Mouse (Mus musculus) midbrain, postnatal 0 days (tissue): ENCODE data around the gene Hfe2. TPM values are rescaled to one million over a fixed set of nuclear protein-coding genes. Genes with fewer than 3 reads are reported as not detected.
A peak's percentile ranks its signal among the peaks of the same experiment; 100 is the strongest.
"Not testable (repeated sequence)": the region's sequence is repeated elsewhere in the genome, so short reads cannot be mapped to it uniquely, and the experiment has no call there.

Source experiments
- ATAC-seq: fragments of 200-750 bp; cut with Nextera tagmentation; 2 replicates; pipeline ENCODE4 v1.8.0; 2017; ENCODE audit warnings: moderate number of reproducible peaks, mild to moderate bottlenecking, moderate TSS enrichment, moderate library complexity; ENCODE audit not compliant: low FRiP score
- DNase-seq: peaks from one replicate; pipeline ENCODE4 v3.0.0-alpha.2; 2015; ENCODE audit warnings: low spot score
- H3K27ac ChIP-seq: fragments of 300-500 bp; sonication (generic); 2 replicates; pipeline ENCODE4 v1.5.1; 2014; ENCODE audit warnings: low read depth, mild to moderate bottlenecking, low read length, mixed read lengths
- H3K27me3 ChIP-seq: fragments of 300-500 bp; sonication (generic); 2 replicates; pipeline ENCODE4 v1.6.1; 2014; ENCODE audit warnings: low read length, control low read depth, mixed read lengths; ENCODE audit not compliant: insufficient read depth
- H3K36me3 ChIP-seq: fragments of 300-500 bp; sonication (generic); 2 replicates; pipeline ENCODE4 v1.6.1; 2014; ENCODE audit warnings: low read length, control low read depth, mixed read lengths; ENCODE audit not compliant: insufficient read depth
- H3K4me1 ChIP-seq: fragments of 300-500 bp; sonication (generic); 2 replicates; pipeline ENCODE4 v1.6.1; 2014; ENCODE audit warnings: mild to moderate bottlenecking, control low read depth, antibody characterized with exemption, low read length, mixed read lengths; ENCODE audit not compliant: insufficient read depth
- H3K4me2 ChIP-seq: fragments of 300-500 bp; sonication (generic); 2 replicates; pipeline ENCODE4 v1.6.1; 2014; ENCODE audit warnings: low read depth, mild to moderate bottlenecking, low read length, mixed read lengths; ENCODE audit not compliant: poor library complexity, severe bottlenecking
- H3K4me3 ChIP-seq: fragments of 300-500 bp; sonication (generic); 2 replicates; pipeline ENCODE4 v1.5.1; 2014; ENCODE audit warnings: low read depth, mild to moderate bottlenecking, low read length, moderate library complexity
- H3K9ac ChIP-seq: fragments of 300-500 bp; sonication (generic); replicated peaks from 2 replicates; pipeline ENCODE4 v1.6.1; 2014; ENCODE audit warnings: mild to moderate bottlenecking, low read length, moderate library complexity, mixed read lengths; ENCODE audit not compliant: poor library complexity, severe bottlenecking
- H3K9me3 ChIP-seq: fragments of 300-500 bp; sonication (generic); 2 replicates; pipeline ENCODE4 v1.6.1; 2016; ENCODE audit warnings: low read length, control low read depth
- CTCF ChIP-seq: IDR thresholded peaks from 2 replicates; pipeline ENCODE4 v1.5.1; 2016; ENCODE audit warnings: antibody characterized with exemption, mild to moderate bottlenecking
- WGBS: fragments of 180-500 bp; shearing (Covaris S2); extraction: QIAGEN DNeasy Blood & Tissue Kit; methylation state at CpG from one replicate; pipeline ENCODE4 v1.1.7; 2014; 5-methylcytosine and 5-hydroxymethylcytosine counted together
- polyA plus RNA-seq: library from polyadenylated mRNA; unstranded; fragments of >200 nt; fragmentation: Nextera tagmentation; extraction: Ambion mirVana; gene quantifications from 2 replicates; pipeline ENCODE4 v1.2.1, GENCODE M21; 2015
- total RNA-seq: library from RNA; depleted of rRNA; stranded (reverse); fragments of >200 nt; gene quantifications from 2 replicates; pipeline ENCODE4 v1.2.3, GENCODE M21; 2014

Gene Hfe2
- total and polyA plus RNA-seq, 2 experiments from 2014 or later: 2.0 TPM

DNA sequence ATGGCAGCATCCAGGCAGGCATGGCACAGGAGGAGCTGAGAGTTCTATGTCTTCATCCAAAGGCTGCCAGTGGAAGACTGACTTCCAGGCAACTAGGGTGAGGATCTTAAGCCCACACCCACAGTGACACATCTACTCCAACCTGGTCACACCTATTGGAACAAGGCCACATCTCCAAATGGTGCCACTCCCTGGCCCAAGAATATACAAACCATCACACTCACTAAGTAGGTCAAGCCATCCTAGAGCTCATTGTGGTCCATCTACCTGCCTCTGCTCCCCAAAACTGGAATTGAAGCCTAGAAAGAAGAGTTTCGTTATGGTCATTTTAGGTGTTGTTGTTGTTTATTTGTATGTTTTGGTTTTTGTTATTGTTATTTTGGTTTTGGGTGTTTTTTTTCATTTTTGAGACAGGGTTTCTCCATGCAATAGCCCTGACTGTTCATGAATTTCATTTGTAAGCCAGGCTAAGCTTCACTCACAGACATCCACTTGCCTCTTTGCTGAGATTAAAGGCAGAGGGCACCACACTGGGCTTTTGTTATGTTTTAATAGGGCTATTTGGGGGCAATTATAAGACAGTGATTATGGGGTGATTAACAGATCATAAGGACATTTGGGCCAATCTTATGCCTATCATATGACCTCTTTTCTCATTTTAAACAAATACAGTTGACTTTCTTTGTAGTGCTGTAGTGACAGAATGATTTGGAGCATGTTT lies 29.3 kb upstream of the Hfe2 start:
- WGBS: 97% methylated on average over 1 of the region's 1 CpGs
- TF ChIP-seq CTCF: no peak
- DNase-seq (no peak), ATAC-seq (no peak)
- Histone ChIP-seq H3K4me3 (no peak overlapping the region), H3K36me3 (no peaks in the 10 kb centered on the region), H3K27me3 (no peaks in the 10 kb centered on the region), H3K9ac (no peak overlapping the region), H3K9me3 (no peaks in the 10 kb centered on the region), H3K27ac (no peak overlapping the region), H3K4me2 (no peak overlapping the region), H3K4me1 (peaks cover 4% of the 10 kb centered on the region; the same call in 1 of the 2 replicates)

DNA sequence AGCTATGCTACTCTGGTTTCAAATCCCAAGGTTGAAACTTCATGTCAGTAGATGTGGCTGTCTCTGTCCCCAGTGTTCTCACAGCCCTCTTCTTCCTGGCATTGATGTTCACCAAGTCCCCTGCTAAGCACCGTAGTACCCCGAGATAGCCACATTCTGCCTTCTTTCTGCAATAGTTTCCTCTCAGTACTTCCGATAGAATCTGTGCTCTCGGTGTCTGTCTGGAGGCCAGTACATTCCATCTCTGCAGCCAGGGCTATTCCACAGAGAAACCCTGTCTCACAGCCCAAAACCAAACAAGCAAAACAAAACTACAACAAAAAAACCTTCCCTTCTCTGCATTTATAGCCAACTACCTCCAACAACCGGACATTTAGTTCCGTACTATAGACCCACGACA lies 28.8 kb upstream of the Hfe2 start:
- peak overlapping the region; percentile 62; the same call in 1 of the 2 replicates for H3K4me2 ChIP-seq
- H3K27ac ChIP-seq: no peak overlapping the region
- no peak overlapping the region for H3K4me3 ChIP-seq
- TF ChIP-seq CTCF: no peak
- ATAC-seq (no peak), DNase-seq (no peak)
- no peak overlapping the region for H3K9ac ChIP-seq
- no peaks in the 10 kb centered on the region for H3K9me3 ChIP-seq
- H3K36me3 ChIP-seq: no peaks in the 10 kb centered on the region
- peaks cover 4% of the 10 kb centered on the region; the same call in 1 of the 2 replicates for H3K4me1 ChIP-seq
- no peaks in the 10 kb centered on the region for H3K27me3 ChIP-seq
- 63% methylated on average over 7 of the region's 7 CpGs for WGBS

DNA sequence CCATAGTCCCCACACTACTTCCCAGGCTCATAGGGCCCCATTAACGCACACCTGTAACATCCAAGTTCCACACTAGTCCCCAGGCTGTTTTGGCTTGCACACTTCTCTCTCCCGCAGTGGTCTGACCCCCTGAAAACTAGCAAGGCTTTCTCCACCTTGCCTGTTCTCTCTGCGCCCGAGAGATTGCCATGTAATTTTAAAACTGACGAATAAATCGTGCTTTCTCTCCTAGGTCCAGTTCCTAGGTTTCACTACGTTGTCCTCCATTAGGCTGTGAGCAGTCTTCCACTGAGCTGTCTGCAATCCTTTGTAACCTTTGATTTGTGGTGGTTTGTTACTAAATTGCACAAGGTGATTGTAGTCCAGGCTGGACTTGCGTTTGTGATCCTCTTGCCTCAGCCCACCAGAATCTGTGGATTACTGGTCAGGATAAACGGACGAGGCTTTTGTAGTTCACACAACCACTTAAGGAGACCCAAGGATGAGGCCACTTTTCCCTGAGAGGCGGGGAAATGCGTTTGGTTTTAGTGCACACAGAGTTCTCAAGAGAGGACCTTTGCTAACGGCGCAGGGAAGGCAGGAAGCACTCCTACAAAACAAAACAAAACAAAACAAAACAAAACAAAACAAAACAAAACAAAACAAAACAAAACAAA lies 28.2 kb upstream of the Hfe2 start:
- H3K9ac ChIP-seq: not testable (repeated sequence)

DNA sequence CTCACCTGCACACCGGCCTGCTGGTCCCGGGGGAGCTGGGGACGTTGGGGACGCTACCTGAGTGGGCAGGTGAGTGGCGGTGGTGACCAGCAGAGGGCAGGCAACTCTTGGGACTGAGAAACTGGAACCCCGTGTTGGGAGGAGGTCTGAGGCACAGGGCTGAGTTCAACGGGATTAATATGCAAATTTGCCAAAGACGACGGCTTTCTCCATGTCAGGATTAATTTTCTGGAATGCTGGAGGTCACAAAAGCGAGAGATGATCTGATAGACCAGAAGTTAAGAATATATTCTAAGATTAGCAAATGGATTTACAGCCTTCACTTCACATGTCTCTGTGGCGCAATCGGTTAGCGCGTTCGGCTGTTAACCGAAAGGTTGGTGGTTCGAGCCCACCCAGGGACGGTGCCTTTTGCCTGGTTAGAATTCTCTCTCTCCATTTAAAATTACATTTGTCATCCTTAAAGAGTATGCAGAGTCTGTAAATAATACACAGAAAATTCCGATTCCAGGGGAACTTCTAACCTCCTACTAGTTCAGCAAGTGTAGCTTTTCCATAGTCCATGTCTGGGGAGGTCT lies 27.4 kb upstream of the Hfe2 start:
- Histone ChIP-seq H3K27me3 (no peaks in the 10 kb centered on the region), H3K4me1 (peaks cover 4% of the 10 kb centered on the region; the same call in 1 of the 2 replicates), H3K9me3 (no peaks in the 10 kb centered on the region), H3K4me2 (peak overlapping the region; percentile 62), H3K9ac (0 out of 2 replicates have a peak overlapping the region, but pooled peaks have one; percentile 44), H3K4me3 (peak overlapping the region; percentile 47), H3K36me3 (no peaks in the 10 kb centered on the region), H3K27ac (no peak overlapping the region)
- DNase-seq (peak; percentile 86), ATAC-seq (peak; percentile 34; the same call in 1 of the 2 replicates)
- peak; percentile 70 for TF ChIP-seq CTCF
- under 1% methylated on average over 19 of the region's 19 CpGs for WGBS

More for the DNA sequence above, 28.2 kb upstream of the Hfe2 start:
- H3K4me2 ChIP-seq: peak overlapping the region; percentile 62
- 13% methylated on average over 14 of the region's 14 CpGs for WGBS
- not testable (repeated sequence) for ATAC-seq, H3K27me3 ChIP-seq, H3K36me3 ChIP-seq, H3K4me1 ChIP-seq, DNase-seq, H3K27ac ChIP-seq, H3K9me3 ChIP-seq
- peak overlapping the region; percentile 47 for H3K4me3 ChIP-seq

DNA sequence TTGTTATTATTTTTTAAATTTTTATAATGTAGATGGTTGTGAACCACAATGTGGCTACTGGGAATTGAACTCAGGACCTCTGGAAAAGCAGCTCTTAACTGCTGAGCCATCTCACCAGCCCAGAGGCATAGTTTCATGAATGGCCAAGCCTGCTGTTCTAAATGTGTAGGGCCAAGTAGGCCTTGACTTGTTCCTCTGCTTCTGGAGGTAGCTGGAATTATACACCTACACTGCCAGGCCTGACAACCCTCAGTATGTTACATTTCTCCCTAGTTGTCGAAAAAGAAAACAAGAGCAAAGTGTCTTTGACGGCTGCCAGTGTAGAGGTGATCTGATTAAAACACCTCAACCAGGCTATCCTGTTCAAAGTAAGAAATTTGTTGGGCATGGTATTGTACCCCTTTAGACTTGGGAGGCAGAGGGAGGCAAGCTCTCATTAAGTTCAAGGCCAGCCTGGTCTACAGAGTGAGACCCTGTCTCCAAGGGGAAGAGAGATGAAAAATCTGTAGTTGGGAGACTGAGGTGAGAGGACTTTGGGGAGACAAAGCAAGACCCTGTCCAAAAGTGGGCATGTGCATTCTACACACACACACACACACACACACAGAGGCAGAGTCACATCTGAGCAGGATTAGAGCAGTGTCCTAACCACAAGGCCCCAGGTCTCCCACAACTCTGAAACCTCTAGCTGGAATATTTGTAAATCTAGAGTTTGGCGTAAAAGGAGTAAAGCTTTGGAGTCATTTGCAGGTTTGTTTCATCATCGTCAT lies 26.3 kb upstream of the Hfe2 start:
- peak overlapping the region; percentile 76; the same call in 1 of the 2 replicates for H3K4me3 ChIP-seq
- H3K27ac ChIP-seq: peak overlapping the region; percentile 18; the same call in 1 of the 2 replicates
- H3K9me3 ChIP-seq: no peaks in the 10 kb centered on the region
- 83% methylated on average over 4 of the region's 4 CpGs for WGBS
- H3K27me3 ChIP-seq: no peaks in the 10 kb centered on the region
- H3K4me1 ChIP-seq: peaks cover 4% of the 10 kb centered on the region; the same call in 1 of the 2 replicates
- peak overlapping the region; percentile 61; the same call in 1 of the 2 replicates for H3K4me2 ChIP-seq
- no peak for TF ChIP-seq CTCF
- no peaks in the 10 kb centered on the region for H3K36me3 ChIP-seq
- no peak overlapping the region for H3K9ac ChIP-seq
- DNase-seq: no peak
- no peak for ATAC-seq
